Mouse (Mus musculus): Measurements from ENCODE around the gene Dynlt1f.
"Not testable (repeated sequence)": the region's sequence is repeated elsewhere in the genome, so short reads cannot be mapped to it uniquely, and the experiment has no call there.

Dynlt1f gene

GRCm38 (mm10) chr17:6661093-6661816 is 5.6 kb upstream of the Dynlt1f start:
- in situ Hi-C loops (cut with MseI, MboI): not testable (repeated sequence)

GRCm38 (mm10) chr17:6660589-6660988 is 4.9 kb upstream of the Dynlt1f start:
- in situ Hi-C loops (cut with MseI, MboI): not testable (repeated sequence)

- in situ Hi-C loops (cut with MseI, MboI): not testable (repeated sequence)
Observed at GRCm38 (mm10) chr17:6658801-6659200, 3.1 kb upstream of the Dynlt1f start, which contains the start of gene Sytl3. Sytl3 (plus strand) TSS chr17:6659093.

DNA sequence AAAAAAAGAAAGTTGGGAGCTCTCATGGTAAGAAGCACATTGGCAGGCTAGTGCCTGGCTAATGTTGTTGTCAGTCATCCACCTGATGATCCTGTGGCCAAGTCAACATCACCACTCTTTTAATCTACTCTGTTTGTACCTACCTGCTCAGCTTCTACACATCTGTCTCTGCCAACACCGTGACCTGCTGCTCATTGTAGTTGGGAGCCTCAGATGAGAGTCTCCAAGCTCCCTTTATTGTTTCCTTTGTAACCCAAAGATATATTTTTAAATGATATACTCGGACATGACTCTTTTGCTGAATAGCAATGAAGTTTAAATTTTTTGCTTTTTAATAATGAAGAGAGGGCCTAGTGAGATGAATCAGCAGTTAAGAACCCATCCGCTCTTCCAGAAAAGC is 771 bp upstream of the Dynlt1f start:
- in situ Hi-C loops (cut with MseI, MboI): not testable (repeated sequence)

- in situ Hi-C loops (cut with MseI, MboI): not testable (repeated sequence)
Observed at GRCm38 (mm10) chr17:6655087-6655511, 601 bp downstream of the Dynlt1f start.

DNA sequence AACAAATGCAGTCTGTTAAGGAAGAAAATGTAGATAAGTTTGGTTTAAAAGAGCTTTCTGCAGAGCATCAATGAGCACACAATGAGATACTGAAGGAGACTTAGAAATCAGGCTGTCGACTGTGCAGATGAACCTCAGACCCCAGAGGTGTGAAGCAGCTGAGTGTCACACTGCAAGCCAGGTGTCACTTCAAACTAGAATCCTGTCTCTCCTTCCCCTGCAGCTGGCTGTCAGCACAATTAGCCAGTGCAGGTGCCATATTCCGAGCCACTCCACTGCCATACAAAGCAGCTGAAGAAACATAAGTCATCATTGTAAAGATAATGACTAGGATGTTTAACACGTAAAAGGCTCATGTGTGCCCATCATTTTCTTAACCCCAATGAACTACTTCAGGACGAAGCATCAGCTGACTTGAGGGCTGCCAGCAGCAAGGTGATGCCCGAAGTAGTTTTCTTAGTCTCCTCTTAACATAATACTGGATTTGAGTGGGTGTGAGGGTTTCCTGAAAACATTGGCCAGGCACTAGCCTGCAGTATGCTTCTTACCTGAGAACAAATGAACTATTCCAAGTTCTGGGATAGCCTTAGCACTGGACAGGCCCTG is 2.3 kb downstream of the Dynlt1f start:
- in situ Hi-C loops (cut with MseI, MboI): not testable (repeated sequence)

GRCm38 (mm10) chr17:6650904-6651565 is 4.7 kb downstream of the Dynlt1f start:
- in situ Hi-C loops (cut with MseI, MboI): not testable (repeated sequence)

GRCm38 (mm10) chr17:6647452-6647851 is 8.2 kb downstream of the Dynlt1f start:
- in situ Hi-C loops (cut with MseI, MboI): not testable (repeated sequence)

DNA sequence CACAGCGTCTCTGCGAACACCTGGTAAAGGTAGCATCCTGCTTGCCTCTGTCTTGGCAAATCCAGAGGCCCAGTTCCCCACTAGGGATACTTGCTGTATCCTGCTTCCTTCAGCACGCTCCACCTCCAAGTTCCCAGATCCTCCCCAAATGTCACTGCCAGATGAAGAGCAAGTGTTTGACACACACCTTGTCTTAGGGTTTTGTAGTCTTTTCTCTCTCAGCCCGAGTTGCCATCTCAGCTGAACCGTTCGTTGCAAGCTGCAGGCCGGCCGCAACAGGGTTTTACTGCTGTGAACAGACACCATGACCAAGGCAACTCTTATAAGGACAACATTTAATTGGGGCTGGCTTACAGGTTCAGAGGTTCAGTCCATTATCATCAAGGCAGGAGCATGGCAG is 8.9 kb downstream of the Dynlt1f start:
- in situ Hi-C loops (cut with MseI, MboI): not testable (repeated sequence)

DNA sequence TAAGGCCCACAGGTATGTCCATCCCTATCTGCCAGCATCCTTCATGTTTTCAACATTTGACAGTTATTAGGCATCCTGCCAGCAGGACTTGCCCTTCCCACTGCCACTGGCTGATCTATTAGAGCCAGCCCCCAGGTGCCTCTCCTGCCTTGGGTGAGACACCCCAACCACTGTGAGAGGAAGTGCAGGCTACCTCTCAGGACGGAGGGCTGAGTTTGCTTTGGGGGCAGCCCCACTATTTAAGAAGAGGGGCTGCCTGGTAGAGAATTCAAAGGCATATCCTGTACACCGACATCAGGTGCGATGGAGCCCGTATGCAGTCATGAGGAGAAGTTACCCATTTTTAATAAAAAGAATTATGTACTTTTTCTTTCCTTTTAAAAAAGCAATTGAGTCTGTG is 10.0 kb downstream of the Dynlt1f start:
- in situ Hi-C loops (cut with MseI, MboI): not testable (repeated sequence)

DNA sequence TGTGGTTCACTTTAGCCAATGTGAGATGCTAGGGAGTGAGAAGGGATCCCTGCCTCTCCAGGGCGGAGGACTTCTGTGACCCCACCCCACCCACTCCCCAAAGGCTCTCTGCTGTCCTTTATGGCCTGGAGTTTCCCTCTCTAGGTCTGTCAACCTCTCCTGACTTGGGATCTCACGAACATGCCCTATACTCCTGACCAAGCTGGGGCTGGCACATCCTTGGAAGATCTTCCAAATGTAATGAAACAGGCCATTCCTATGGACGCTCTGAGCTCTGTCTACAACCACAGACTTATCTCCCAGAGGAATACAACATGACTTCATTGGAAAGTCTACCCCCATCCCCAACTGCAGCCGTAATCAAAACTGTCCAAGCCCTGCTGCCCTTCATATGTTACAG is 11.0 kb downstream of the Dynlt1f start:
- in situ Hi-C loops (cut with MseI, MboI): not testable (repeated sequence)

- in situ Hi-C loops (cut with MseI, MboI): not testable (repeated sequence)
Observed at GRCm38 (mm10) chr17:6644210-6644609, 11.5 kb downstream of the Dynlt1f start.

DNA sequence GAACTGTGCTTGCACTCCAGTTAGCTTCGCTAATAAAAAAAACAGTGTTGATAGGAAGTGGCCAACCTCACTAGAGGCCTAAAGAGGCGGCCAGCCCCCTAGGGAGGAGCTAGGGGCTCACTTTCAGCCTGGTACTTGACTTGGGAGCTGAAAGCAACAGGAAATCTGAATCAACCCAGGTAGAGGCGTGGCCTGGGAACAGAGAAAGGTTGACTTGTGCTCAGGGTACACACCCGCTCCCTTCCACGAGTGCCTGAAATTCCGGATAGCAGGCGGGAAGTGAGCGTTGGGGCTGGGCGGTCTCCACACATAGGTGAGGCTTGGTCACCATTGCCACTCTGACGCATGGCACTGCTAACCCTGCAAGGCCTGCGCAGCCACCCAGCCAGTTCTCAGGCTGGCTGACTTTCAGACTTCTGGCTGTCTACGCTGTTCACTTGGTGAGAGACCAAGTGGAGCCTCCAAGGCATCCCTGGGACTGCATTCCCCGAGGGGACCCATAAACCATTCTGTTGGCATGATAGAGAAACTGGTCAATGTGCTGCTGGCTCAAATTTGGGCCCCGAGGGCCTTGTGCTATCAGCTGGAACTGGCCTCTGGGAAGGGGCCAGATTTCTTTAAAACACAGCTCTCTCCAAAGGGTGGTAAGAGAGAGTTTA is 14.8 kb downstream of the Dynlt1f start:
- in situ Hi-C loops (cut with MseI, MboI): not testable (repeated sequence)

- in situ Hi-C loops (cut with MseI, MboI): not testable (repeated sequence)
Observed at GRCm38 (mm10) chr17:6640044-6640637, 15.6 kb downstream of the Dynlt1f start.

- in situ Hi-C loops (cut with MseI, MboI): not testable (repeated sequence)
Observed at GRCm38 (mm10) chr17:6639486-6639885, 16.2 kb downstream of the Dynlt1f start.

DNA sequence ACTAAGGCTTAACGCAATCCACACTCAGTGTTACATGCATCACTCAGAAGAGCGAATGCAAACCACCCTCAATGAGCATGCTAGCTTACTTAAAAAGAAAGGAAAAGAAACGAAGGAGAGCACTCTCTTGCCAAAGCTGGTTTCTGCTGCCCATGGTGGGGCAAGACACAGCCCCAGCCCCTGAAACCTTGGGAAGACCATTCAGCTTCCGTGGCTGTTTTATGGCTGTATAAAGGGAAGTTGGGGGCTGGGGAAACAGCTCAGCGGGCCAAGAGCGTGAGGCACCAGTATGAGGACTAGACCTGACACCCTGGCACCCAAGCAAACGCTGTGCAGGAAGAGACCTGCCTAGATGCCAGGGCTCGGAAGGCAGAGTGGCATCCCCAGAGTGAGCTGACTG is 17.3 kb downstream of the Dynlt1f start:
- in situ Hi-C loops (cut with MseI, MboI): not testable (repeated sequence)

GRCm38 (mm10) chr17:6637434-6637833 is 18.3 kb downstream of the Dynlt1f start:
- in situ Hi-C loops (cut with MseI, MboI): not testable (repeated sequence)

- in situ Hi-C loops (cut with MseI, MboI): no loop called here
Observed at GRCm38 (mm10) chr17:6636861-6637260, 18.8 kb downstream of the Dynlt1f start.

DNA sequence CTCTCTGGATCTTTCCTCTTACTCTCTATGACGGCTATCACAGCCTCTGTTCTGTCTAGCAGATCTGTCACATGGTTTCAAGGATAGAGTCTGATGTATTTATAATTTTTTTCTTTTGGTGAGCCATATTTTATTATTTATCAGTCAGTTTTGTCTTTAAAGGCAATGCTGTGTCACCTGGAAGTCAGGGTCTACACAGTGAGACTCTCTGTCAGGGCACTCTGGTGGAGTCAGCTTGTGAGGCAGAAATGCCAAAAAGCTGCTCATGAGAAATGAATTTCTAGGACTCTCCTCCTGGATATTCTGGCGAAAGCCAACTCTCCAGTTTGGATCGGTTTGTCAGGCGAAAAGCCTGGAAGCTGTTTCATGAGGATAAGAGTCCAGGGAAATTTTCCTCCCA is 19.9 kb downstream of the Dynlt1f start:
- in situ Hi-C loops (cut with MseI, MboI): not testable (repeated sequence)

DNA sequence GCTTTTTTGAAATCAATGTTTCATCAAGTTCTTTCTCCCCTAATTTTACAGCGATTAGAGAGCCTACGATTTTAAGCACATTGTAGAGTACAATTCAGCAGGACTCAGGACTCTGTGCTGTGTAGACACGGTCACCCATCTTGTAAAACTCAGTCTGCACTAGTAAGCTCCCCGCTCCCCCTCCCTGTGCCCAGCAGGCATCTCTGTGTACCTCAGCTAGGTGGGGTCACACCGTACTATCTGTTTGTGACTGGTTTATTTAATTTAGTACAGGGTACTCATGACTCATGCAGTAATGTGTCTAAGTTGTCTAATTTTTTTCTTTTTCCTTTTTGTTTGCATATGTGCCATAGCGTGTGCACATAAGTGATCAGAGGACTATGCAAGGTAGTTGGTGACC is 22.9 kb downstream of the Dynlt1f start:
- in situ Hi-C loops (cut with MseI, MboI): not testable (repeated sequence)

DNA sequence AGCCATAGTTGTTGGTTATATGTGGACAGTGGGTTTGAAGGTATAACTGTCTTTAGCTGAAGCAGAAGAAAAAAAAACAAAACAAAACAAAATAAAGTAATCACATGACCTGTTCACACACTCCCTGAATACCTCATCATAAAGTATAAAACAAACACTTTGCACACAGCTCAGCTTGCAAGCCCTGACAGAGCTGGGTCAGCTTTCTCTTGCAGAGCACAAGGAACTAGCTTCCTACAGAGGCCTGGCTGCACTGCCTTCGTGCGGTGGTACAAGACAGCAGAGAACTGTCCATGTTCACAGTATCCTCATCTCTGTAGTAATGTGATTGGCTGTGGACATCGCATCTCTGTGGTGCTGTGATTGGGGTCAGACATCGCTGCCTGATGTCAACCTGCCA is 25.3 kb downstream of the Dynlt1f start:
- in situ Hi-C loops (cut with MseI, MboI): not testable (repeated sequence)

Measured in mouse trophoblast stem cell (cell line).